Mouse (Mus musculus): ENCODE results near the gene Fscn3.

Gene Fscn3

DNA sequence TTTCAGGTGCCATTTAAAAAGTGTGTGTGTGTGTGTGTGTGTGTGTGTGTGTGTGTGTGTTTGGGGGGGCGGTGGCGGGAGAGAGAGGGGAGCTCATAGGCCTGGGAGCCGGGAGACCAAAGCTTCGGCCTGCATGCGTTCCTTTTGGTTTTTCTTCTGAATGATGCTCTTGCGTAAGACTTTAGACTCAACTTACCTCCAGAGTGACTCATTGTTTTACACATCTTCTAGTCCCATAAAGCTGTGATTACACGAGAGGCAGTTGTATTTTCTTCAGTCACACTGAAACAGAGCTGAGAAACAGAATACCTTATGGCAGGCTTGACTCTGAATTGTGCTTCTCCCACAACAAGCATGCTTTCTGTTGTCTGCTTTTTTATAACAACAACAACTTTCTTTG, 59.3 kb downstream of the Fscn3 start:
- DNase-seq (ENCODE audit: low spot score), result no peak

Data from urinary bladder, postnatal 10 days (tissue).